Mouse (Mus musculus) E14TG2a.4 (cell line): ENCODE measurements at regions not wholly inside any gene's neighbourhood (a gene's known extent, or its start where the extent isn't known, plus 50 kb on each side); places are given as distances from the start of the nearest gene placed in this dataset.

ENCODE experiments used
- CTCF ChIP-seq: conservative IDR thresholded peaks from 2 replicates; pipeline ENCODE4 v1.5.1; 2014; ENCODE audit warnings: low read length
- NANOG ChIP-seq: IDR thresholded peaks from 2 replicates; pipeline ENCODE4 v1.6.1; 2014; ENCODE audit warnings: borderline replicate concordance, low read length, mixed read lengths
- POU5F1 ChIP-seq: IDR thresholded peaks from 2 replicates; pipeline ENCODE4 v1.6.1; 2014; ENCODE audit warnings: low read length, borderline replicate concordance

DNA sequence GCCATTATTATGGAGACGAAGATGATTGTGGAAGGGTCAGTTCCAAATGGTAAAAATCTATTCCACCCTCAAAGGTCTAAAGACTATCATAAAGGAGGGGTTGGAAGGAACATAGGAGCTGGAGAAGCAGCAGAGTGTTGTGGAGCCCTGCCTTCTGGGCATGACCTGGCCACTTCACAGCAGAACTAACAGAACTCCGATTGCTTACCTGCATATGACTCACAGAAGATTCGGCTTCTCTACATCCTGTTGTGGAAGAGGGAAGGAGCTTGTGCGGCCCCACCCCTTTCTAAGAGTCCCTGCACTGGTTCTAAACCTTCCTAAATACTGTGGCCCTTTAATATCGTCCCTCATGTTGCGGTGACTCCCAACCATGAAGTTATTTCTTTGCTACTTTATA lies 362.7 kb downstream of the Samd5 start:
- TF ChIP-seq CTCF (no peak), NANOG (no peak), POU5F1 (no peak)
